9 mouse cellular contexts compared by ENCODE assay signal in the genomic region with DNA sequence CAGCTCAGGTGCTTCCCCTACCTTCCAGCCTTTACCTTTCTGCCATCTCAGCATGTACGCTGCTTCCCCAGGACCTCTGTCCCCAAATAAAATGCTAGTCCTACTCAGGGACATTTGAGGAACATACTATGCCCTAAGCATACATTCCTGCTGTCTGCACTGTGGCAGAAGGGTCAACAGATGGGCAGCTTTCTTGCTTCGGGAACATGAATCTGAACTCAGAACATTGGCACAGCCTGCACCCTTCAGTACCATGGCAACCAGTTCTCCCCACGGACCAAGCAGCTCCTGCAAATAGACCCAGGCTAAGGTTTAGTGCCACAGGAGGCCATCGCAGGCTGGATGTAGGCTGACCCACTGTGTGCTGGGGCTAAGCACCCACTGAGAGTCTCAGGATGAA. TPM values are rescaled to one million over a fixed set of nuclear protein-coding genes. Genes with fewer than 3 reads are reported as not detected.
DNase-seq lines count a peak whose midpoint lies in the region; ATAC-seq and TF ChIP-seq lines count a peak whose summit lies in the region.
"Had no signal": no experiment of that assay in that cellular context is flagged by ENCODE, and none has a peak within 500 bp of the region (broad histone marks: within the 10 kb centered on the region; RNA-seq: fewer than 3 reads in every experiment).

No protein-coding gene starts in this region.

- H3K4me2 ChIP-seq in kidney, embryonic 16.5 days (replicated peaks; ENCODE audit: low read depth, low read length), result no peak overlapping the region
- peak overlapping the region; percentile 81 for H3K4me2 ChIP-seq in forebrain, embryonic 12.5 days
- H3K4me2 ChIP-seq in hindbrain, postnatal 0 days (ENCODE audit: low read depth, low read length), result peak overlapping the region; percentile 87
- peak overlapping the region; percentile 87 for H3K4me2 ChIP-seq in neural tube, embryonic 12.5 days (replicated peaks)

- 0 out of 2 replicates have a peak, but pooled peaks cover 4% of the 10 kb centered on the region for H3K36me3 ChIP-seq in kidney, embryonic 16.5 days (ENCODE audit: insufficient read depth, low read length)
- H3K36me3 ChIP-seq in forebrain, embryonic 12.5 days (replicated peaks), result no peaks in the 10 kb centered on the region
- H3K36me3 ChIP-seq in hindbrain, postnatal 0 days (ENCODE audit: insufficient read depth, low read length), result no peaks in the 10 kb centered on the region
- no peaks in the 10 kb centered on the region for H3K36me3 ChIP-seq in neural tube, embryonic 12.5 days

- no peak overlapping the region for H3K27ac ChIP-seq in kidney, embryonic 16.5 days (ENCODE audit: low read length)
- no peak overlapping the region for H3K27ac ChIP-seq in forebrain, embryonic 12.5 days
- H3K27ac ChIP-seq in hindbrain, postnatal 0 days, result no peak overlapping the region
- H3K27ac ChIP-seq in neural tube, embryonic 12.5 days, result no peak overlapping the region

- 80% methylated on average over 4 of the region's 4 CpGs for WGBS in kidney, embryonic 16.5 days
- WGBS in forebrain, embryonic 12.5 days, result 84% methylated on average over 4 of the region's 4 CpGs
- 60% methylated on average over 4 of the region's 4 CpGs for WGBS in hindbrain, postnatal 0 days
- WGBS in neural tube, embryonic 12.5 days, result 73% methylated on average over 4 of the region's 4 CpGs

- no peaks in the 10 kb centered on the region for H3K9me3 ChIP-seq in kidney, embryonic 16.5 days (ENCODE audit: low read length)
- H3K9me3 ChIP-seq in forebrain, embryonic 12.5 days, result no peaks in the 10 kb centered on the region
- no peaks in the 10 kb centered on the region for H3K9me3 ChIP-seq in hindbrain, postnatal 0 days (ENCODE audit: low read length)
- H3K9me3 ChIP-seq in neural tube, embryonic 12.5 days, result no peaks in the 10 kb centered on the region

- no peak for ATAC-seq in kidney, embryonic 16.5 days (ENCODE audit: low FRiP score, low TSS enrichment)
- no peak for ATAC-seq in forebrain, embryonic 12.5 days (ENCODE audit: low FRiP score)
- no peak for ATAC-seq in hindbrain, postnatal 0 days
- no peak for ATAC-seq in neural tube, embryonic 12.5 days (ENCODE audit: low FRiP score, low read depth)

- H3K4me1 ChIP-seq in kidney, embryonic 16.5 days (ENCODE audit: insufficient read depth, low read length), result peaks cover 69% of the 10 kb centered on the region
- H3K4me1 ChIP-seq in forebrain, embryonic 12.5 days, result peaks cover 72% of the 10 kb centered on the region
- peaks cover 49% of the 10 kb centered on the region for H3K4me1 ChIP-seq in hindbrain, postnatal 0 days (ENCODE audit: insufficient read depth, low read length)
- H3K4me1 ChIP-seq in neural tube, embryonic 12.5 days, result peaks cover 76% of the 10 kb centered on the region

- DNase-seq in kidney, adult 8-10 months, result no peak
- DNase-seq in hindbrain, postnatal 0 days (ENCODE audit: low spot score), result no peak
- DNase-seq in left cerebral cortex, postnatal 25 days (ENCODE audit: low spot score in 2 of 2), result no peak
- DNase-seq in heart, adult 8-10 months (ENCODE audit: low spot score), result no peak
- DNase-seq in spleen, postnatal 36 days (ENCODE audit: low spot score in 2 of 2), result no peak
- DNase-seq: gastrocnemius, postnatal 36 days had no signal

- no peak overlapping the region for H3K4me3 ChIP-seq in kidney, embryonic 16.5 days (ENCODE audit: low read length)
- no peak overlapping the region for H3K4me3 ChIP-seq in forebrain, embryonic 12.5 days (replicated peaks)
- H3K4me3 ChIP-seq in hindbrain, postnatal 0 days (ENCODE audit: low read length), result no peak overlapping the region
- H3K4me3 ChIP-seq in neural tube, embryonic 12.5 days, result no peak overlapping the region

- intact Hi-C loops in left cerebral cortex, postnatal 25 days (cut with DNase I), result no loop called here

- no peak for TF ChIP-seq CTCF in hindbrain, postnatal 0 days (IDR thresholded peaks at IDR 0.05; ENCODE audit: low read depth)

- H3K9ac ChIP-seq in kidney, embryonic 16.5 days (replicated peaks; ENCODE audit: low read length), result 0 out of 2 replicates have a peak overlapping the region, but pooled peaks have one; percentile 42
- H3K9ac ChIP-seq in forebrain, embryonic 12.5 days, result 0 out of 2 replicates have a peak overlapping the region, but pooled peaks have one; percentile 38
- H3K9ac ChIP-seq in hindbrain, postnatal 0 days (replicated peaks; ENCODE audit: low read length), result 0 out of 2 replicates have a peak overlapping the region, but pooled peaks have one; percentile 41
- 0 out of 2 replicates have a peak overlapping the region, but pooled peaks have one; percentile 10 for H3K9ac ChIP-seq in neural tube, embryonic 12.5 days

- no peaks in the 10 kb centered on the region for H3K27me3 ChIP-seq in kidney, embryonic 16.5 days (ENCODE audit: insufficient read depth, low read length)
- no peaks in the 10 kb centered on the region for H3K27me3 ChIP-seq in forebrain, embryonic 12.5 days
- H3K27me3 ChIP-seq in hindbrain, postnatal 0 days (ENCODE audit: insufficient read depth, low read length), result no peaks in the 10 kb centered on the region
- no peaks in the 10 kb centered on the region for H3K27me3 ChIP-seq in neural tube, embryonic 12.5 days (replicated peaks)

RNA-seq across cellular contexts. Expression of gene Cotl1, which starts 3.5 kb away (rescaled TPM):
- polyA plus RNA-seq in kidney, embryonic 16.5 days (2015; fragmentation: Nextera tagmentation; extraction: Ambion mirVana), result 130 and 138 TPM in 2 replicates
- polyA plus RNA-seq in forebrain, embryonic 12.5 days (2016; fragmentation: Nextera tagmentation; extraction: Ambion mirVana), result 148 and 282 TPM in 2 replicates
- total RNA-seq in hindbrain, postnatal 0 days (2014; rRNA removed), result 263 and 269 TPM in 2 replicates
- polyA plus RNA-seq in hindbrain, postnatal 0 days (2015; fragmentation: Nextera tagmentation; extraction: Ambion mirVana), result 85.4 and 87.8 TPM in 2 replicates
- polyA plus RNA-seq in neural tube, embryonic 12.5 days (2016; fragmentation: Nextera tagmentation; extraction: Ambion mirVana), result 219 and 263 TPM in 2 replicates
- 10 to 100 TPM; 57.2 to 62.6 TPM for total RNA-seq in left cerebral cortex, postnatal 25 days (2021)
- 10 to 100 TPM in 3 of 4 experiments, 1 to 10 TPM in 1; 9.6 to 26.9 (median 11.3) TPM for total RNA-seq in heart, adult 8-10 months (2022)

RNA-seq across cellular contexts. Expression of gene Klhl36, which starts 25.2 kb away (rescaled TPM):
- polyA plus RNA-seq in kidney, embryonic 16.5 days (2015; fragmentation: Nextera tagmentation; extraction: Ambion mirVana), result 20.4 and 22.4 TPM in 2 replicates
- 9.9 and 10.9 TPM in 2 replicates for polyA plus RNA-seq in forebrain, embryonic 12.5 days (2016; fragmentation: Nextera tagmentation; extraction: Ambion mirVana)
- total RNA-seq in hindbrain, postnatal 0 days (2014; rRNA removed), result 36.6 and 37.3 TPM in 2 replicates
- polyA plus RNA-seq in hindbrain, postnatal 0 days (2015; fragmentation: Nextera tagmentation; extraction: Ambion mirVana), result 20.6 and 22.0 TPM in 2 replicates
- 10.8 and 10.9 TPM in 2 replicates for polyA plus RNA-seq in neural tube, embryonic 12.5 days (2016; fragmentation: Nextera tagmentation; extraction: Ambion mirVana)
- 1 to 10 TPM; 5.4 to 6.0 TPM for total RNA-seq in left cerebral cortex, postnatal 25 days (2021)
- 1 to 10 TPM; 2.8 to 3.1 (median 2.9) TPM for total RNA-seq in heart, adult 8-10 months (2022)

RNA-seq across cellular contexts. Expression of gene Tldc1, which starts 58.6 kb away (rescaled TPM):
- 16.5 and 19.7 TPM in 2 replicates for polyA plus RNA-seq in kidney, embryonic 16.5 days (2015; fragmentation: Nextera tagmentation; extraction: Ambion mirVana)
- 10.9 and 12.7 TPM in 2 replicates for polyA plus RNA-seq in forebrain, embryonic 12.5 days (2016; fragmentation: Nextera tagmentation; extraction: Ambion mirVana)
- total RNA-seq in hindbrain, postnatal 0 days (2014; rRNA removed), result 20.2 and 21.2 TPM in 2 replicates
- polyA plus RNA-seq in hindbrain, postnatal 0 days (2015; fragmentation: Nextera tagmentation; extraction: Ambion mirVana), result 7.4 and 8.4 TPM in 2 replicates
- polyA plus RNA-seq in neural tube, embryonic 12.5 days (2016; fragmentation: Nextera tagmentation; extraction: Ambion mirVana), result 11.6 and 12.1 TPM in 2 replicates
- 10 to 100 TPM; 17.0 to 17.4 TPM for total RNA-seq in left cerebral cortex, postnatal 25 days (2021)
- total RNA-seq in heart, adult 8-10 months (2022), result 10 to 100 TPM; 11.3 to 14.3 (median 12.1) TPM
